Mouse (Mus musculus) retina, postnatal 7 days (tissue): ENCODE results near the gene C9.

Experiments
- DNase-seq: peaks from one replicate; pipeline ENCODE4 v3.0.0-alpha.2; 2012; ENCODE audit warnings: low read depth, low spot score

The C9 gene

DNA sequence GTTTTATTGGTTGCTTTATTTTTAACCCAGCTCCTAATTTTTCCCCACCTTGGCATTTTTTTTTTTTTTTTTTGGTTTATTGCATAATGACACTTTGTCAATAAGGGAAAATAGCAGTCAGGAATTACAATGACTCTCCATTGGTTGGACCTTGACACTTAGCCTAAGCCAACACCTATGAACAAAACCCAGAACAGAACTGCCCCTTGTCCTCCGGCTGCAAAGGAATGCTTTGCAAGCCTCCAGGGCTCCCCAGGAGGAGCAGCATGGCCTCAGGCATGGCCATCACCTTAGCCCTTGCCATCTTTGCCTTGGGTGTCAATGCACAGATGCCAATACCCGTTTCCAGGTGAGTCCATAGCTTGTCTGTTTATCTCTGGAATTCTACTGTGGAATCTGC, at the start of gene C9:
TSS of gene C9 (plus strand) at position 193 of the 400 bp plus-strand sequence.
- DNase-seq = no peak

DNA sequence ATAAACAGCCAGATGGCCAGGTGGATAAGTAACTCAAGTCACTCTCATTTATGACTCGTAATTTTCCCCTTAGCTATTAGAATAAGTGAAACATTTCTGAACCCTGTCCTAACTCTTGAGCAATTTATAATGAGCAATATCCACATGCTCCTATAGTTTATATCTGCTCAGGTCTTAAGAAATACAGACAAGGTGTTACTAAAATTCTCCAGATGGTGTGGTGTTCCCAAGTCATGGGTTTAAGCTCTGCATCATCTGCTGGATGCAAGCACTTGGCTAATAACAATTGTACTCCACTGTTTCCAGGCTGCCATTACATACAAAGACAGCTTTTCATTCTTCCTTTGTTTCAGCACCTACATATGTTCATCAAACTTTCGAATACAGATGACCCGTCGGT, 46.9 kb upstream of the C9 start:
- DNase-seq = no peak

DNA sequence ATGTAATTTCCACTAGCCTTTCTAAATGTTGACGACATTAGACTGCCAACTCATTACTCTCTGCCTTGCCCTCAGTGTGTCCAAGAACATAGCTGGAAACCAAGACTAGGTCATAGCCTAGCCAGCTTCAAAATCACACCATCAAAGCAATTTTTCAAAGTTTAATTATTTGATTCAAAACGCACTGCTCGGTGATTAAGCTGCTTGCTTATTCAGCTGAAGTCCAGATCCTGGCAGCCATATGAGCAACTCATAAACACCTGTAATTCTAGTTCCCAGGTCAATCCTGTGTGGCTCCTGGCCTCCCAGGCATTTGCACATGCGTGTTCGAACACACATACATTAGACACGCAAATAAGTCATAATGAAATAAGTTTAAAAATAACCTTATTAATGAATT, 46.2 kb upstream of the C9 start:
- no peak for DNase-seq

DNA sequence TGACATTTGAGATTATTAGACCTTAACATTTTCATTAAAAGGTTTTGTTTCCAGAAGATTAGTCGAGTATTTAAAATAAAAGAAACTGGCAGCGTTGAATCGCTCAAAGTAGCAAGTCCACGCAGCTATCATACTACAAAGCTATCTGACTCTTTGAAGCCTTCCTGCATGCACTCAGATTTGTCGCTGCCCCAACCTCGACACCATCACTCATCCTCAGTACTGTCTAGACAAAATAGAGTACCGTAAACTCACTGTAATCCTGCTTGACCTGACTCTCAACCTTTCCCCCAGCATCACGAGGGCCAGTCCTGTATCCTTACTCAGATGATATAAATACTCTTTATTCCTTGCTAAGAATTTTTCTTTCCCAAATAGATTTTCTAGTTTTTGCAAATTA, 45.0 kb upstream of the C9 start:
- no peak for DNase-seq

DNA sequence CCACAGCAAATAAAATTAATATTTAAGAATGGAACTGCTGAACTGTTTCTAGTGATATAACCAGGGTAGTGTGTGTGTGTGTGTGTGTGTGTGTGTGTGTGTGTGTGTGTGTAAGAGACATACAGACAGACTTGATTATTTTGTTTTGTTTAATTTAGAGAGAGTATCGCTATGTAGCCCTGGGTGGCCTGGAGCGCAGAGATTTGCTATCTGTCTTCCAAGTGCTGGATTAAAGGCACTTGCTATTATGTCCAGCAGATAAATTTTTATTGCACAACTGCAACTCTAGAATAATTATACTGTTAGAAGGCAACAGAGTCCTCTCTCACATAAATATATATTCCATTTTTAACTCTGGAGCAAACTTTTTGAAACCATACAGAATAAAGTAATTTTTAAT, 42.7 kb upstream of the C9 start:
- no peak for DNase-seq

DNA sequence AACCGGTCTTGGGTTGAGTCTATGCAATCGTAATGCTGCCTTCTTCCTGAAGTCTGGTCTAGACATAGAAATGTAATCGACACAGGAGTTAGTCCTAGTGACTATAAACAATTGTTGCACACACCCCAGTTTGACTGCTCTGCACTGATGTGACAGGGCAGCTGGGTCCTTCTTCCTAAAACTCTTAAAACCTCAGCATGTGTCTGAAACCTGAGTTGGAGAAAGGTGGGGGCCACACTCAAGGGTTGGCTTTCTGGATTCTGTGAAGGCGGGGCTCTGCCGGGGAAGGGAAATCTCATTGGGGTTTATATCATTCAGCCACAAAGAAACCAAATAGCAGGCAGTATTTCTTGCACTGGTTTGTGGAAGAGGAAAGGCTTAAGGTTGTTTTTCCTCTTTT, 41.0 kb upstream of the C9 start:
- no peak for DNase-seq

DNA sequence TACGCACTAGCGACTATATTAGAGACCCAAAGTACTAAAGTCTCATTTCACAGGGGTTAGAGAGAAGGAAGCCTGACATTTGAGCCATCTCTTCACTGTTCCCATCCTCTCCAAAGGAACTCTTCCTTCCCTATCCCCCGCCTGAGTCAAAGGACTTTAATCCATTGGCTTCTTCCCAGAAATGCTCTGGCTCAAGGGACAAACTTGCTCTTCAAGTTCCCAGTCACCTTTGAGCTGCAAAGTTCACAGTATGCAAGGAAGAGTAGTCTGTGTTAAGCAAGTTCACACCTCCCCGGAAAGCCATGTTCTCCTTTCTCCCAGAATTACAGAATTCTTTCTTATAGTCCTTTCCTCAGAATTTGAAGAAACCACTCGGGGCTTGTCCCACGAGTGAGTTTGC, 38.4 kb upstream of the C9 start:
- DNase-seq = no peak

DNA sequence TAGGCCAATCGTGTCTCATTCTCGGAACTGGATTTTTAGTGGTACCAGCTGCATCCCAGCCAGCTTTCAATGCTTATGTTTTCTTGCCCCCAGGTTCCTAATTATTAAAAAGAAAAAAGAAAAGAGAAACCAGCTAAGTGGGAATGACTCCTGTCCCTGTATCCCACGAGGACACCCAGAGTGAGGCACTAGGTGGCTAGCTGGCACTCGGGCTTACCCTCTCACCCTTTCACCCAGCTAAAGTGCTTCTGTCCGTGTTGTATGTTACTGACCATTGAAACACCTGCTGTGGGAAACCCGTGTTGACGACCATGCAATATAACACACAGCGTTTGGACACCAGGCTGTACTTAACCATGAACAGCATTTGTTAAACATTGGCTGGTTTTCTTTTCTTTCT, 36.1 kb upstream of the C9 start:
- DNase-seq = no peak

DNA sequence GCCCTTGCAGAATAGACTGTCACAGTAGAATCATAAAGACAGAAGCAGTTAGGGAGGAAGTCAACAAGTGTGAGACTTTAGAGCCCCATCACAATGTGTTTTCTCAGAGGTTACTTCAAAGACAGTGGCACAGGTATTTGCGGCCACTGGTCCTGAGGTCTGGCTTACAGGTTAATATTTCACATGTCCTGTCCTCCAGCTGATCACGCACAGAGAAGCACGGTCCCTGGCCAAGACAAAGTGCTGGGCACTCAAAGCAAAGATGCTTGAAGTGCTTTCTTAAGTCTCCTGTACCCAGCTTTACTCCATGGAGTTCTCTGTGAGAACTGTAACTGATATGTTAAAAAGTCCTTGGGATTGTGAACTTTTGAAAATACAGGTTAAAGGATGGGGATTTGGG, 35.0 kb upstream of the C9 start:
- DNase-seq = no peak

DNA sequence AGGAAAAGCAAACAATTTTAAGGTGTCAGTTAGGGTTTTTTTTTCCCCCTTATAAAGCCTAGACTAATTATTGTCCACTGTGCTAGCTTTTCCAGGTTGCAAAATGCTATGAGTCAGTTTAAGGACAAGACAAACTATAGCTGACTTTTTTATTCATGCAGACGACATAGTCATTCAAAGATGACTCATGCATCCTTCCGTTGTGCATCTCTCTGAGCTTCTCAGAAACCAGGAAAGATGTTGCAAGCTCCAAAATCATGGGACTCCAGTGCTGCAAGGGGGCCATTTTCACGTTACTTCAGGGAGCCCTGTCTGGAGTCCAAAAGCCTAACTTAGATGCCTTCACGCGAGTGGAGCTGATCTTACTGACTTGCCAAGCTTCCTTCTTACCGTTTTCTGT, 33.8 kb upstream of the C9 start:
- DNase-seq = no peak

DNA sequence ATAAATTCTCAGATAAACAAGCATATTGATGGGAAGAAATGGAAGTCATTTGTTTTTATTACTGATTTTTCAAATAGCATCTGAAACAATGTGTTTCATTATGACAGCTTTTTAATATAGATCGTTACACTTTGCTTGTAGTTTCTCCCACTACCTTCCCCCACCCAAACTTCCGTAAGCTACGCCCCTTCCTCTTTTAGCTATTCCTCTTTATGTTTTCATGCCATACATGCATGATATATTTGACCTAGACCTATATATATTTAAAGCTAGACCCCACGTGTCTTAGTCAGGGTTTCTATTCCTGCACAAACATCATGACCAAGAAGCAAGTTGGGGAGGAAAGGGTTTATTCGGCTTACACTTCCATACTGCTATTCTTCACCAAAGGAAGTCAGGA, 29.8 kb upstream of the C9 start:
- no peak for DNase-seq

DNA sequence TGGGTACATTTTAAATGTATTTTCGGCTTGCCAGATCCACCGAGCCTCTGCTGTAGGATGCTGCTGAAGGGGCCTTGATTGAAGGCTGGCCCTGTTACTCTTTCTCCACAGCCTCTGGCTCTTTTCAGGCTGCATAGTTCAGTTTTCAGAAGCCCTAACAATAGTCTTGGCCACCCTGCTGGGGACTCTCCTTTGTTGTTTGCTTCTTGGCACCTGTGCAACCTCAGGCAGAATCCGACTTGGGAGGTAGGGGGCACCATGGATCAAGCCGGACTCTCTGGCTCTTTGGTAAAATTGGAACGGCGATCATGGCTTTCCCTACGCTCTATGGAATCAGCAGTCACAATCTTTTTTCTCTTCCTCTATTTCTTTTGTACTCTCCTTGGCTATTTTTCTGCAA, 13.3 kb upstream of the C9 start:
- DNase-seq = no peak

DNA sequence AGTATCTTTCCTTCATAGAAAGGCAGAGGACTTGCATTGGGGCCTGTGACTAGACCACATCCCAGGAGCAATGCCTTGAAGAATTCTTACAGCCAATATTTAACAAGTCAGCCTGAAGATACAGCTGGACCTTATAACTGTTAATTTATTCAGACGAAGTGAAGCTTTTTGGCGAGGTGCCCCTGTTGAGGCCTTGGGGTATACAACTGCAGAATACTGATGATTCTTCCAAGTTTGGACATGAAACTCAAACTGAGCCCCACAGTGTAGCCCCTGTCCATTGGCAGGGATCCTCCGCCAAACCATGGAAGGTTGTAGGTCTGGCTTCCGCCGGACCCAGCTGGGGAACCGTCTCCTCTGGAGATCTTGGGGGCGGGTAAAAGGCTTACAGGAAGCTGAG, 12.7 kb upstream of the C9 start:
- DNase-seq = no peak

DNA sequence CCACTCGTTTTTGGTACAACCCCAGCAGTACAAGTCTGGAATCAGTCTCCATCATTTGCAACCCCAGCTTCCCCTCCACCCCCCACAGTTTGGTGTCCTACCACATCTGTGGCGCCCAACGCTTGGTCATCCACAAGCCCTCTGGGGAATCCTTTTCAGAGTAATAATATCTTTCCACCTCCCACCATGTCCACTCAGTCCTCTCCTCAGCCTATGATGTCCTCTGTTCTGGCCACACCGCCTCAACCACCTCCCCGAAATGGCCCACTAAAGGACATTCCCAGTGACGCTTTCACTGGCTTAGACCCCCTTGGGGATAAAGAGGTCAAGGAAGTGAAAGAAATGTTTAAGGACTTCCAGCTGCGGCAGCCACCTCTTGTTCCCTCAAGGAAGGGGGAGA, 9.8 kb upstream of the C9 start:
- no peak for DNase-seq

DNA sequence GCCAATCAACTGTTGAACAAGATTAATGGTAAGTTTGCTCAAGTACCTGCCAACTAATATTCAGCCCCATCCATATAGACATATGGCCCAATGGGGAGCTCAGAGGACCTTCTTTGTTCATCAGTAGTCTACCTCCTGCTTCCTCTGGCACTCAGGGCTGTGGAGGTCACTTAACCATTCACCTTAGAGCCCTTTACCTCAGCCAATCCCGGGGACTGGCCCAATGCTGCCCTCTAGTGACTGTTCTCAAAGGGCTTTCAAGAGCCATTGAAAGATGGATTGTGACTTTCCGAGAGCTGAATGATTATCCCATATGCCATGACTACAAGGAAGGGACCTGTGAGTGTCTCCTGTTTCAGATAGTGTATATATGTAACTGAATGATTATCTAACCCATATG, 9.4 kb upstream of the C9 start:
- no peak for DNase-seq

DNA sequence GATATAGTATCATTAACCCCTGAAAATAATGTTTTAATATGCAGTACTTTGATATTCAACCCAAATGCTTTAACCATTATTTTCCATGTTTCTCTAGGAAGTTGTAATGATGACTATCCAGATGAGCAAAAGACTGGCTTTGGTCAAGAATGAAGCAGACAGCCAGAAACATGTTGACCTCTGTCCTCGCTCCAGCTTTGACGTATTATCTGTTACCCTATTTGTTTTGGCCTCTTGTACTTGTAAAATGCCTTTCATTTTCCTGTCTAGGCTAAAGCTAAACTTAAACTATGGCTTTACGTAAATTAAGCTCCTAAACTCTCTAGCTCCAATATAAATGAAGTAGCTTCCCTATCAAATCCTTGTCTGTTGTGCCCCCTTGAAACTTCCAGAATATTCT, 6.4 kb upstream of the C9 start:
- no peak for DNase-seq

DNA sequence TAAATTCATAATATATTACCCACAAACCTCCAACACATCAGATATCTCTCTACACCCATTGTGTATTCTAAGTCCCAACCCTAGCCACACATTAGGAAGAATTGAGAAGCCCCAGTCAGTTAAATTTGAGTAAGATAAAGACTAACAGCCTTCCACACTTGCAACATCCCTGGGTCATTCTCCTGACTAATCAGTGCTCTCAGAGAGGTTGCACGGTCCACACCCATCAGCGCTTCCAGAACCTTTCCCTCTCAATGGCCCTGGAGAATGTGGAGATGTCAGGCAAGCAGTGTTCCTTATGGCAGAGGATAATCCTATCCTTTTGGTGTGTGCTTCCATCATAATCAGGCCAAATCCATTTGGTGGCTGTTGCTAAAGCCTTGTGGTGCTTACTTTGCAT, 675 bp upstream of the C9 start:
- no peak for DNase-seq

DNA sequence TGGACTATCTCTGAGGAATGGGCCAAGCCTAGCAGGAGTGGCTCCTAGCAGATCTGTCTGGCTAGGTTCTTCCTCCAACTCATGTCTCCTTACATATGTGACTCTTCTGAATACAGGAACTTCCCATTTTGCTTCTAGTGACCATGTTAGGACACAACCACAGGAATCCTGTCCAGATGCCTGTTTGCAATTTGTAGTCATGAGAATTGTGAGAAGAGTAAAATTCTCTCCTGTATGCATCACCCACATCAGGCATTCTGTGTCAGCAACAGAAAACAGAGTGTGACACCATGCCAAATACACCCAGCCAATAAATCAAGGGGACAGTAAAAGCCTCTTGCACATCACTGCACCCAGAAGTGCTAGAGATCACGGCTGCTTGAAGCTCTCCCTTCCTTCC, 1.1 kb downstream of the C9 start:
- no peak for DNase-seq

DNA sequence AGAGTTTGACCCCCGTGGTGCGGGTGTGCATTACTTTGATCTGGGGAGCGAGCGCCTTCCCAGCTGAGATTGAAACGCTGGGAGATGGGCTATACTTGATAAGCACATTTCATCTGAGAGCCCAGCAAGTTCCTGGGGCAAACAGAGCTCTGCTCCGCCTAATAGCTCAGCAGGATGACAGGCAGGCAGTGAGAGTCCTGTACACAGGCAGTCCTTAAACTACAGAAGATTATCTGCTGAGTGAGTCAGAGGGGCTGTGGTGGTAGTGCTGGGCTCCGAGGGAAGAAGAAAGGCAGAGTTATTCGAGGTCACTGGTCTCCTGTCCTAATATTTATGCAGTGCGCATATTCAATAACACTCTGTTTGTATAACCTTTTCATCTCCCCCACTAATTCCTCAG, 3.8 kb downstream of the C9 start:
- DNase-seq = no peak

DNA sequence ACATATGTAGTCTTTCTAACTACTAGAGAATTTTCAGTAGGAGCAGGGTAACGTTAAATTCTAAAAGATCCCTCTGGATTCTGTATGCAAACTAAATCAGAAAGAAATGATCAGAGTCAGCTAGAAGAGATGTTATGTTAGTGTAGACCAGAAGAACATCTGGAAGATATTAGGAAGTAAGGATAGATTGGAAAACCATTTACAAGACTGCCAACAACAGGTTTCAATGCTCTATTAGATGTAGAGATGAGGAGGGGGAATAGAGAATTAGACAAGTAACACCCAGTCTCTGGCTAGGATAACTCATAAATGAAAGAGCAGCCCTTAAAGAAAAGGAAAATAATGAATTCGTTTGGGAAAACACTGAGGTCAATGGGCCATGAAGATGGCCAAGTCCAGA, 9.3 kb downstream of the C9 start:
- no peak for DNase-seq

DNA sequence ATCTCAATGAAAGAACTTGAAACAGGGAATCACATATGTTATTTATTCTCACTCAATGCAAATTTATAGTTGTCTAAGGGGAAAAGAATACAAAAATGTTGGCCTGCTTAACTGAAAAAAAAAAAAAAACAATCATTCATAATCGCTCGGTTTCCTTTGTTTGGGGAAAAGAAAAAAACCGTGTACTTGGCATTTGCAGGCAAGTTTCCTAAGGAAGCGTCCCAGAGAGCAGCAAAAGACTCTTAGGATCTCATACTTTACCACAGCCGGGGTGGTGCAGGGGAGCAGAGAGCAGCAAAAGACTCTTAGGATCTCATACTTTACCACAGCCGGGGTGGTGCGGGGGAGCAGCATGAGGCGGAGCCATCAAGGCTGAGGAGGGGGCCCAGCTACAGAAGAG, 16.3 kb downstream of the C9 start:
- DNase-seq = no peak

DNA sequence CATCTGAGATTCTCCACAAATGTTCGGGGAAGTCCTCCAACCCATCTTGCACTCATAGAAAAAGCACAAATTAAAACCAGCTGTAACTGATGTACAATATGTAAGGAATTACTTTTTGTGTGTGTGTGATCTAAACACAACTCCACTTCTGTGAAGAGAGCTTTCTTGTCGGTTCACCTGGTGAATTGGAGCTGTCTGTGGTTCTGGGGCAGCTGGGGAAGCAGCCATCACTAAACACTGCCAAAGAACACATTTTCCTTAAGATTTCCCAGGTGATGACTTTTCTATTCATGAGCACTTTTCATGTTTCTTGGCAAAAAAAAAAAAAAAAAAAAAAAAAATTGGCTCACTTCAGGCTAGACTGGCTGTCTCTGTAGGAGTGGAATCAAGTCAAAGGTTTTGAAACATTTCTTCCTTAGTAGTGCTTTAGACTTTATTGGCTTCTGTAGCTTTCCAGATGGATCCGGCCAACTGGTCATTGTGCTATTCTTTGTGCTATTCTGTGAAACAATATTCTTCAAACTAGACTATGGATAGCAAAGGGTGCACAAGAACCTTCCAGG, 18.3 kb downstream of the C9 start:
- DNase-seq = no peak

DNA sequence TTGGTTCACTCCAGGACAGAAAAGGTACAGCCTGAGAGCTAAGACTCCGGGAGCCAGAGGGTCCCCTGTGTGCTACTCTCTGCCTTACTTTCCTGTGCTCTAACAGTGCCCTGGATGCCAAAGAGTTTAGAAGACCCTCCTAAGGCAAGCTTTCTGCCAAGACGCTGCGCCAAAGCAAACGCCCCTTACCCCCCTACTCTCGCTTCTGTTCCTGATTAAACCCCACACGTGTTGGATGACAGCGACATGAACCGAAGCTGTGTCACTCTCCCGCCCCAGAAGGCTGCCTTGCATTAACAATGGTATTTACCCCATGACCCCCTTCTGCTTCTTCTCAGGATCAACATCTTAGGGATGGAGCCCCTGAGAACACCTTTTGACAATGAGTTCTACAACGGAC, 21.9 kb downstream of the C9 start:
- no peak for DNase-seq

DNA sequence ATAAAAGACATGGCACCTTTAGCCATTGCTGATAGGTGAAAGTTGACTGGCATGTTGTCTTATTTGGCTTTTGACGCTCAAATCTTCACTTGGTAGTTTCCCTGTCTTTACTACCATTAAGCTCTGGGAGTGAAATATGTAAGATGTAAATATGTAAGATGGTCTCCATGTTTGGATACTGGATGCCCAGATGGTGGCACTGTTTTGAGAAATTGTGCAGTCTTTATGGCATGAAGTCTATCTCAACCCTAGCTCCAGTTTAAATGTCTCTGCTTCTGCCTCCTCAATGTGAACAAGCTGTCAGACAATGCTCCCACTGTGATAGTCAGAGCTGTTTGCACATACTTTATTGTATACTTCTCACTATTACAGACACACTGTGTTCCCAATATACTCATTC, 23.7 kb downstream of the C9 start:
- no peak for DNase-seq

DNA sequence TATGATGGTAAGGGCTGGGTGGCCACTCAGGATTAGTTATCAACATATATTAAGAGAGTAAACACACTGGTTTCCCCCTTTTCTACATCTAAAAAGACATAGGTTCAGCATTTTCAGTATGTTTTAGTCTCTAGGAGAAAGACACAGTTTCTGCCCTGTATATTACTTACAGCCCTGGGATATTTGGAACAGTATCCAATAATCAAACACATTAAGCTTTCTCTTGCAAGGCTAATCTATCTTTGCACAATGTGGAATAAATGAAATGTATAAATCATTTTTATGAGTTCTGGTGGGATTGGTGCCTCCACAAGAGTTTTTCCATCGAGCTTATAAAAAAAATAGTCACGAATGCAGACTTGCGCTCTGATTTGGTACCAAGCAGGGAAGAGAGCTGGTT, 24.3 kb downstream of the C9 start:
- DNase-seq = no peak
